Mouse (Mus musculus) heart, postnatal 0 days (tissue): Measurements from ENCODE around the gene Aox2.

Experiments
- CTCF ChIP-seq: IDR thresholded peaks from 2 replicates; pipeline ENCODE4 v1.5.1; 2016; ENCODE audit warnings: antibody characterized with exemption, control low read depth, low read depth
- EP300 ChIP-seq: IDR thresholded peaks from 2 replicates; pipeline ENCODE4 v1.6.1; 2016; ENCODE audit warnings: antibody characterized with exemption, low read depth

DNA sequence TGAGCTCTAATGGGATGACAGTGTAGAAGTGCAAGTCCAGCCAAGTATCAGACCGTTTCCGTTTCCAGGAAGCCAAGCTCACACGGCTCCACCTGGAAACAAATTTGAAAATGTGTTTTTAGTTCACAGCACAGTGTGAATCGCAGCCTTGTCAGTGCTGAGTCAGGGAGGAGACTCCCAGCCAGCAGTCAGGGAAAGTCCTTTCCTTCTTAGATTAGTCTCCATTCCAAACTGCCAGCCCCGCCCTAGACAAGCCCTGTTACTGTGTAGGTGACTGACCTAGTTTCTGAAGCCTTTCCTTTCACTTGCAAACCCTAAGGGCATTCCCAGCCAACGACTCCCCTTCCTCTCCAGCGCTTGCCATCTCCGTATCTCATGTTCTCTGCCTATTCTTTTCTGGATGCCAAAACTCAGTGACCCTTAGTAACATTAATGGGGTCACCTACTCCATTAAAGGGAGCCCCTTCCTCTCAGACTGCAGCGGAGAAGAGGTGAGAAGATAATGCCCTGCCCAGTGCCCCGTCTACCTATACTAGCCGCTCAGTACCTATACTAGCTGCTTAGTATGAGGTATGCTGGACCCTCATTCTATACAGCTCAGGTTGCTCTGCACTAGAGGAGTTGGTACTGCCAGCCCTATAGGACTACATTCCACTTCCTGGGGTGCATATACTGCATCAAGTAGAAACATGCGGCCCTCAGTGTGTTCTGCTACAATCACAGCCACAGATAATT, 88.8 kb downstream of the Aox2 start:
- TF ChIP-seq CTCF (no peak), EP300 (no peak)
